In genomic region chr9:120830526-120830925, GRCm38 (mm10) we compare ENCODE assay signal across 8 mouse cellular contexts.
DNase-seq lines count a peak whose midpoint lies in the region; ATAC-seq lines count a peak whose summit lies in the region.
"Had no signal": no experiment of that assay in that cellular context is flagged by ENCODE, and none has a peak within 500 bp of the region (broad histone marks: within the 10 kb centered on the region; RNA-seq: fewer than 3 reads in every experiment).

No protein-coding gene starts in this region.

- H3K4me2 ChIP-seq in midbrain, embryonic 14.5 days (ENCODE audit: low read length), result no peak overlapping the region
- H3K4me2 ChIP-seq in midbrain, embryonic 11.5 days, result no peak overlapping the region
- no peak overlapping the region for H3K4me2 ChIP-seq in liver, embryonic 12.5 days

- H3K36me3 ChIP-seq in midbrain, embryonic 14.5 days (ENCODE audit: control insufficient read depth, insufficient read depth, low read length), result no peaks in the 10 kb centered on the region
- H3K36me3 ChIP-seq in midbrain, embryonic 11.5 days (ENCODE audit: control insufficient read depth, insufficient read depth, low read length), result no peaks in the 10 kb centered on the region
- no peaks in the 10 kb centered on the region for H3K36me3 ChIP-seq in liver, embryonic 12.5 days

- H3K9ac ChIP-seq in midbrain, embryonic 14.5 days (replicated peaks; ENCODE audit: low read length), result no peak overlapping the region
- no peak overlapping the region for H3K9ac ChIP-seq in midbrain, embryonic 11.5 days (ENCODE audit: low read length)
- H3K9ac ChIP-seq in liver, embryonic 12.5 days, result no peak overlapping the region

- H3K4me1 ChIP-seq in midbrain, embryonic 14.5 days (ENCODE audit: control insufficient read depth, insufficient read depth, low read length), result no peaks in the 10 kb centered on the region
- H3K4me1 ChIP-seq in midbrain, embryonic 11.5 days (ENCODE audit: control insufficient read depth, insufficient read depth, low read length), result no peaks in the 10 kb centered on the region
- H3K4me1 ChIP-seq in liver, embryonic 12.5 days, result no peaks in the 10 kb centered on the region

- H3K4me3 ChIP-seq in midbrain, embryonic 14.5 days (replicated peaks; ENCODE audit: low read depth, low read length), result no peak overlapping the region
- no peak overlapping the region for H3K4me3 ChIP-seq in midbrain, embryonic 11.5 days (ENCODE audit: low read depth, low read length)
- H3K4me3 ChIP-seq in liver, embryonic 12.5 days, result no peak overlapping the region

- WGBS in midbrain, embryonic 14.5 days, result 75% methylated on average over 5 of the region's 5 CpGs
- WGBS in midbrain, embryonic 11.5 days, result 84% methylated on average over 5 of the region's 5 CpGs
- 64% methylated on average over 5 of the region's 5 CpGs for WGBS in liver, embryonic 12.5 days (ENCODE audit: insufficient replicate concordance)

- DNase-seq in midbrain, embryonic 14.5 days, result peak; percentile 51
- no peak for DNase-seq in midbrain, embryonic 11.5 days (ENCODE audit: low spot score, missing footprints)
- peak; percentile 92 for DNase-seq in adrenal gland, postnatal 25 days
- DNase-seq in fibroblast of lung, adult 2 months (ENCODE audit: low read depth), result peak; percentile 30
- DNase-seq in kidney, postnatal 36 days, result peak; percentile 62 to 75
- DNase-seq in right cerebral cortex, postnatal 36 days (ENCODE audit: low spot score in 2 of 2), result no peak

- no peaks in the 10 kb centered on the region for H3K9me3 ChIP-seq in midbrain, embryonic 14.5 days (ENCODE audit: control insufficient read depth, low read length)
- no peaks in the 10 kb centered on the region for H3K9me3 ChIP-seq in midbrain, embryonic 11.5 days (ENCODE audit: control insufficient read depth, low read length)
- no peaks in the 10 kb centered on the region for H3K9me3 ChIP-seq in liver, embryonic 12.5 days (replicated peaks)

- no peaks in the 10 kb centered on the region for H3K27me3 ChIP-seq in midbrain, embryonic 14.5 days (ENCODE audit: control insufficient read depth, insufficient read depth, low read length)
- H3K27me3 ChIP-seq in midbrain, embryonic 11.5 days (ENCODE audit: control insufficient read depth, insufficient read depth, low read length), result no peaks in the 10 kb centered on the region
- no peaks in the 10 kb centered on the region for H3K27me3 ChIP-seq in liver, embryonic 12.5 days (replicated peaks)

- no peak overlapping the region for H3K27ac ChIP-seq in midbrain, embryonic 14.5 days (replicated peaks; ENCODE audit: low read depth, low read length)
- no peak overlapping the region for H3K27ac ChIP-seq in midbrain, embryonic 11.5 days (ENCODE audit: low read depth, low read length)
- H3K27ac ChIP-seq in liver, embryonic 12.5 days, result no peak overlapping the region
- H3K27ac ChIP-seq: kidney, postnatal 0 days had no signal

- no peak for ATAC-seq in midbrain, embryonic 14.5 days (ENCODE audit: low FRiP score, low TSS enrichment)
- ATAC-seq in midbrain, embryonic 11.5 days (ENCODE audit: low FRiP score), result no peak
- no peak for ATAC-seq in liver, embryonic 12.5 days

Comparison
In these comparisons a context has a peak if more than half of its experiments do, and no peak if none do; other contexts are left out.
1. DNase-seq: peak in midbrain, embryonic 14.5 days (single experiment), adrenal gland, postnatal 25 days (single experiment), fibroblast of lung, adult 2 months (single experiment) and kidney, postnatal 36 days (2 of 2); none in midbrain, embryonic 11.5 days (single experiment) and right cerebral cortex, postnatal 36 days (0 of 2).